Mouse (Mus musculus) 416B (cell line): ENCODE measurements around the gene Hist1h3i.
A peak's percentile ranks its signal among the peaks of the same experiment; 100 is the strongest.

Source experiments
- DNase-seq: peaks from one replicate; pipeline ENCODE4 v3.0.0; 2011; ENCODE audit warnings: low read depth

The Hist1h3i gene

DNA sequence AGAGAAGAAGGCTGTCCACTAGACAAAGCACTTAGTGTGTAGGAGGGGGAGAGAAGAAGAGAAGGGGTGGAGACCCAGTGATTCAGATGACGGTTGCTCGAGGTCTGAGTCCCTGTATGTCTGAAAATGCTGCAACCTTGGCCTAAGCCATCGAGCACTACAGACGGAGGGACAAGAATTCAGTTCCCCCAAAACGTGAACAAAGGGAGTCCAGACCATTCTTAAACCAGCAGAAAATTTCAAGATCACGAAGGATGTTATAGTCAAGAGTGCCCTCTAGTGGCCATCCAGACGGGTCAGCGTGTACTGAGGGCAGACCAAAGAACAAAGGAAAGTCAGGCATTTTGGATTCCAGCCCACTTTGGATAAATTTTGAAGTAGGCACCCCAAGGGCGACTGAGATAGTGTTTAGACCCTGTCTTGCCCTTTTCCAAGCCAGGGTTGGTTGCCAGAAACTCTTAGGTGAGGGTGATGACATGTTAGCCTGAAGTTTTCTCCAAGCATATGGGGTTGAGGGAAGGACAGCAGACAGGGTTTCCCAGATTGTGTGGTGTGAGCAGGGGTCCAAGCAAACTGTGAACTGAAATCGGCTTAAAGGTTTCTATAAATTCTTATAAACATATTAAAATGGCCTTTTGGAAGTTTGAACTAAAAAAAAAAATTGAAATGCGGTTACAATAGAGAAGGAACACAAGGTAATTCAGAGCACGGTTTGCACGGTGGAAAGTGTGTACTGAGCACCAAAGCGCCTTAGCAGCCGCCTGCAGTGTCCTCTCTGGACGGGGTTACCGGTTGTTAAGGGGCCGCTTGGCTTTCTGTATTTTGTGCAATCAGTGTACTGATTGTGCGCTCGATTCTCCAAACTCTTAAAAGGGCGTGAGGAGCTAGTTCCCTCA, 48.9 kb downstream of the Hist1h3i start:
- DNase-seq = peak; percentile 96

DNA sequence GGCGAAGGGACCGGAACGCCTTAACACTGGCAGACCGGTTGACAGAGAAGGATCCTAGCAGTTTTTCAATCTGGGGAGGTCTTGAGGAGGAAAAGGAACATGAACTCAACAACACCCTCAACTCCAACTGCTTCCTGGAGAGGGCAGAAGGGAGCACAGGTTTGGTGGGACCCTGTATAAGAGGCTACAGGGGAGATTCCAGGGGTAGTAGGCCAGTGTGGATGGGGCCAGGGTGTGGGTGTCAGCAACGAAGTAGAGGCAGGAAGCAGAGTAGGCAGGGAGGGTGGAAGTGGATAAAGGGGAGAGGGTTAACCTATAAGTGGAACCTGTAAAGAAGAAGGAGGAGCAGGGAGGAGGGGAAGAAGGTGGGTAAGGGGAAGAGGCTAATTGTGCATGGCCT, 49.7 kb downstream of the Hist1h3i start:
- peak; percentile 76 for DNase-seq
